Mouse (Mus musculus): ENCODE data around the gene Olfr355. TPM values are rescaled to one million over a fixed set of nuclear protein-coding genes. Genes with fewer than 3 reads are reported as not detected.

Gene Olfr355
- not detected in 2 replicates for polyA plus RNA-seq (2012; rRNA removed)

GRCm38 (mm10) chr2:36928797-36929196 lies at the start of gene Olfr355:
TSS of gene Olfr355 (minus strand) at chr2:36928897.

GRCm38 (mm10) chr2:36936821-36937220 lies 8.1 kb upstream of the Olfr355 start, which contains the start of gene Olfr356:
TSS of gene Olfr356 (plus strand) at chr2:36937121.

GRCm38 (mm10) chr2:36905380-36905779 lies 23.3 kb downstream of the Olfr355 start, which contains the start of gene Olfr354:
TSS of gene Olfr354 (plus strand) at chr2:36905680.

GRCm38 (mm10) chr2:36892836-36893235 lies 35.9 kb downstream of the Olfr355 start, which contains the start of gene Olfr353:
TSS of gene Olfr353 (minus strand) at chr2:36892936.

Other genes with a start within 250 kb of the Olfr355 start
- not detected in 2 replicates for gene Olfr346, start 243.1 kb downstream of the Olfr355 start, polyA plus RNA-seq (2012; rRNA removed)
- gene Olfr347, start 197.0 kb downstream of the Olfr355 start, polyA plus RNA-seq (2012; rRNA removed): not detected in 2 replicates
- gene Olfr348, start 144.6 kb downstream of the Olfr355 start, polyA plus RNA-seq (2012; rRNA removed): not detected in 2 replicates
- not detected in 2 replicates for gene Olfr50, start 138.4 kb downstream of the Olfr355 start, polyA plus RNA-seq (2012; rRNA removed)
- not detected in 2 replicates for gene Olfr3, start 111.9 kb downstream of the Olfr355 start, polyA plus RNA-seq (2012; rRNA removed)
- gene Olfr350, start 82.6 kb downstream of the Olfr355 start, polyA plus RNA-seq (2012; rRNA removed): not detected in 2 replicates
- gene Olfr351, start 66.2 kb downstream of the Olfr355 start, polyA plus RNA-seq (2012; rRNA removed): not detected in 2 replicates
- gene Olfr352, start 60.4 kb downstream of the Olfr355 start, polyA plus RNA-seq (2012; rRNA removed): not detected in 2 replicates
- not detected in 2 replicates for gene Olfr353, start 36.0 kb downstream of the Olfr355 start, polyA plus RNA-seq (2012; rRNA removed)
- not detected in 2 replicates for gene Olfr354, start 23.2 kb downstream of the Olfr355 start, polyA plus RNA-seq (2012; rRNA removed)
- not detected in 2 replicates for gene Olfr356, start 8.2 kb upstream of the Olfr355 start, polyA plus RNA-seq (2012; rRNA removed)
- not detected in 2 replicates for gene Olfr357, start 64.9 kb upstream of the Olfr355 start, polyA plus RNA-seq (2012; rRNA removed)
- not detected in 2 replicates for gene Olfr358, start 80.4 kb upstream of the Olfr355 start, polyA plus RNA-seq (2012; rRNA removed)
- not detected in 2 replicates for gene Olfr360, start 136.8 kb upstream of the Olfr355 start, polyA plus RNA-seq (2012; rRNA removed)
- gene Olfr361, start 160.4 kb upstream of the Olfr355 start, polyA plus RNA-seq (2012; rRNA removed): not detected in 2 replicates
- gene Olfr362, start 189.0 kb upstream of the Olfr355 start, polyA plus RNA-seq (2012; rRNA removed): not detected in 2 replicates
- gene Olfr364-ps1, start 210.4 kb upstream of the Olfr355 start, polyA plus RNA-seq (2012; rRNA removed): not detected in 2 replicates

All from colon, adult 2 months (tissue).